Mouse (Mus musculus): Measurements from ENCODE around the gene Arl14.
"Not testable (repeated sequence)": the region's sequence is repeated elsewhere in the genome, so short reads cannot be mapped to it uniquely, and the experiment has no call there.

The Arl14 gene

GRCm38 (mm10) chr3:69213465-69213864 lies 8.8 kb upstream of the Arl14 start:
- no peak for DNase-seq (ENCODE audit: low spot score)

- DNase-seq (ENCODE audit: low spot score): no peak
These were observed 7.7 kb upstream of the Arl14 start for GRCm38 (mm10) chr3:69214566-69214965.

DNA sequence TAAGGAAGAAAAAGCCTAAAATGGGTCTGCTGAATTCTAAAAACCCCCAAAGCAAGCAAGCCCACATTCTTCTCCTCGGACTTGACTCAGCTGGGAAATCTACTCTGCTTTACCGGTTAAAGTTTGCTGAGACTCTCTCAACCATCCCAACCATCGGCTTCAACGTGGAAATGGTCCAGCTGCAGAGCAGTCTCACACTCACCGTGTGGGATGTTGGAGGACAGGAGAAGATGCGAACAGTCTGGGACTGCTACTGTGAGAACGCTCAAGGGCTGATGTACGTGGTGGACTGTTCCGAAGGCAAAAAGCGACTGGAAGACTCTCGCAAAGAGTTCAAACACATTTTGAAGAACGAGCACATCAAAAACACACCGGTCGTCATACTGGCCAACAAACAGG lies 282 bp downstream of the Arl14 start:
- no peak for DNase-seq (ENCODE audit: low spot score)

- no peak for DNase-seq (ENCODE audit: low spot score)
These were observed 768 bp downstream of the Arl14 start for GRCm38 (mm10) chr3:69222987-69223386.

DNA sequence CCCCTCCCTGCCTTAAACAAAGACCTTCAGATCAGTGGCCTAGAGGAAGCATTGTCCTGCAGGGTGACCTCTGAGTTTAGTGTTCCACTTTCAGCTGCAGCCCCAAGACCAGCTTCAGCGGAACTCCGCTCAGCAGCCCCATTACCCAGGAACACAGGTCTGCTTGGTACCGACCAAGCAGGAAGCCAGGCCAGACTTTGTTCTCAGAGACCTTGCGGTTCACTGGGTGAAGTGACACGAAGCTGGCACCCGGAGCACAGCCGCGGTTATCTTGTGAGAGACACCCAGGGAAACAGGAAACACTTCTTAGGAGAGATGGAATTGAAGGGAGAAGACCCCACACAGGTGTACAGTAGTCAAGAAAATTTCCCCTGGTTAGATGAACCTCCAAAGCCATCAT lies 1.4 kb downstream of the Arl14 start:
- no peak for DNase-seq (ENCODE audit: low spot score)

- no peak for DNase-seq (ENCODE audit: low spot score)
These were observed 2.8 kb downstream of the Arl14 start for GRCm38 (mm10) chr3:69225019-69225418.

GRCm38 (mm10) chr3:69226496-69226895 lies 4.3 kb downstream of the Arl14 start:
- DNase-seq (ENCODE audit: low spot score): no peak

GRCm38 (mm10) chr3:69228002-69228401 lies 5.8 kb downstream of the Arl14 start:
- no peak for DNase-seq (ENCODE audit: low spot score)

DNA sequence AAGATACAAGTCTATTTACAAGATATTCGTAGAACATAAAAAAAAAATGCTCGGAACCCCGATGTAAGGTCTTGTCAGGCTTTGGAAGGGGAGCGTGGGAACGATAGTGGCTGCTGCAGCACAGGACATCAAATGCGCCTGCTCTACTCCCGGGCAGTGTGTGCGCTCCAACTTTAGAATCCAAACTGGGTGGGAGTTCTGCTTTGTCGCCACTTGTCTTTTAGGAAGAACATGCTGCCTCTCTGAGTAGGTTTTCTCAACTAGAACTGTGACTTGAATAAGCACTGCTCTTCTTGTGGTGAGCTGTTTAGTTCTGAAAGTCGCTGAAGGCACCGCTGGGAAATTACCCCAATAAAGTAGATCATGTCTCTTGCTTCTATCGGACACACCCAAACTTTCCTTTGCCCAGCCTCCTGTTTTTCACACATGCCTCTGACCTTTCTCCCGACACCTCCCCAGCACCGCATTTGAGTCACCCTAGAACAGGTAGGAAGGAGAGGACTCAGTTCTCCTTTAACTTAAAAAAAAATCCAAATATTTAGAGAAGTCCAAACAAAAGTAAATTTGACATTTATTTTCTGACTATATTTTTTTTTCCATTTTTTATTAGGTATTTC lies 9.4 kb downstream of the Arl14 start:
- DNase-seq (ENCODE audit: low spot score): no peak

DNA sequence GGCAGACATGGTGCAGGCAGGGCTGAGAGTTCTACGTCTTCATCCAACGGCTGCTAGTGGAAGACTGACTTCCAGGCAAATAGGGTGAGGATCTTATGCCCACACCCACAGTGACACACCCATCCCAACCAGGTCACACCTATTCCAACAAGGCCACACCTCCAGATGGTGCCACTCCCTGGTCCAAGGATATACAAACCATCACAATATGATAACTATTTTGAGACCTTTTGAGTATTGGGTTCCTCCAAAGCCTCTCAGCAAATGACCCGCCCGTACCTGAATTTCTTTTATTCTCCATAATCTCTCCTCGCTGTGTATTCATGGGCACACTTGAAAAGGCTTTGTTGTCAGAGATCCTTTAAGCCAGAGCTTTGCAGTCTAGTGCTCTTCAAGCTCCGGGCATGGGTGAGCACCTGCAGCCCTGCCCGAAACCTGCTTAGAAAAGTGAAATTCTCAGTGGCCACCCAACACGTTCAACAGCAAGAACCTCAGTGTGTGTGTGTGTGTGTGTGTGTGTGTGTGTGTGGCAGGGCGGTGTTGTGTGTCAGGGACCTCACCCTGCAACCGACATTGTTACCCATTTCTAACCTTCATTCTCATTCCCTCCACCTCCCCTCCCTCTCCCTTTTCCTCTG lies 11.5 kb downstream of the Arl14 start:
- DNase-seq (ENCODE audit: low spot score): not testable (repeated sequence)

- DNase-seq (ENCODE audit: low spot score): no peak
These were observed 12.3 kb downstream of the Arl14 start for GRCm38 (mm10) chr3:69234525-69234924.

GRCm38 (mm10) chr3:69235806-69236205 lies 13.6 kb downstream of the Arl14 start:
- no peak for DNase-seq (ENCODE audit: low spot score)

GRCm38 (mm10) chr3:69236491-69236890 lies 14.3 kb downstream of the Arl14 start:
- DNase-seq (ENCODE audit: low spot score): no peak

DNA sequence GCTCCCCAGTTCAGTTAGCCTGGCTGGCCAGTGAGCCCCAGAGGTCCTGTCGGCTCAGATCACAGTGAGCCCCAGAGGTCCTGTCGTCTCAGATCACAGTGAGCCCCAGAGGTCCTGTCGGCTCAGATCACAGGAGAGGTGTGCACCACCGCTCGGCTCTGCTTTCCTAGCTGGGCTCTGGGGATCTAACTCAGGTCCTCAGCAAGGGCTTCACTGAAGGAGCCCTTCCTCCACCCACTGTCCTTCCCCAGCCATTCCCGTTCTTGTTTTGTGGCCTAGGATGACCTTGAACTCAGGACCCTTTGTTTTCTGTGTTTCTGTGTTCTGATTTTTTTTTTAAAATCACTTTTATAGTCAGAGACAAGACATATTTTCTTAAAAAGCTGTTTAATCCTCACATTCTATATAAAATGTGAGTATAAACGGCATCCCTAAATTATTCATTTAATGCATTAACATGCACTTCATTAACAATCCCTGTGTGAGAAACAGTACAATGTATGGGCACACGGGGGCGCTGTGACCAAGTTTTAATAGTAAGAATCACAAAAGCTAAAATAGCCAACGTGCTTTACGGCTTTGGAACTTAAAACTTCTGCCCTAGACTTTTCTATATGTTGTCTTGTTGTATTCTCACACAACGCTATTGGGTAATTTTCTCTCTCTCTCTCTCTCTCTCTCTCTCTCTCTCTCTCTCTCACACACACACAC lies 16.1 kb downstream of the Arl14 start:
- DNase-seq (ENCODE audit: low spot score): peak; percentile 77

- no peak for DNase-seq (ENCODE audit: low spot score)
These were observed 17.0 kb downstream of the Arl14 start for GRCm38 (mm10) chr3:69239246-69239645.

- DNase-seq (ENCODE audit: low spot score): no peak
These were observed 18.8 kb downstream of the Arl14 start for GRCm38 (mm10) chr3:69241020-69241419.

GRCm38 (mm10) chr3:69253096-69253866 lies 31.1 kb downstream of the Arl14 start:
- no peak for DNase-seq (ENCODE audit: low spot score)

DNA sequence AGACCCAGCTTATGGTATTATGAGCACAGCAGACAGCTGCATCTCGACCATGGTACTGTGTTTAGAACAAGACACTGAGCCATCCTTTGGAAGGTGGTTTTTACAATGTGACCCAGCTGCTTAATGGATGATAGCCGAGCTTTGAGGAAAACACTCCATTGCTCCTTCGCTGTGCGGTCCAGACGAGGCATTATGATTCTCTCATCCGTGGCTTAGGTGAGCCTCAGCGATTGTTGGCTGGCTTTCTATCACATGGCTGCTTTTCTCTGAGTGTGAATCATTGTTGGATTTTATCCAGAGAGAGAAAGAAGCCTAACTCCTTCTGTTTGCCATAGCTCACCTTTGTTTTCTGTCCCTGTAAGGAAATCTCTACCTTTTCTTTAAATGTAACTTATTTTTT lies 32.5 kb downstream of the Arl14 start:
- DNase-seq (ENCODE audit: low spot score): no peak

- no peak for DNase-seq (ENCODE audit: low spot score)
These were observed 35.0 kb downstream of the Arl14 start for GRCm38 (mm10) chr3:69257049-69257699.

DNA sequence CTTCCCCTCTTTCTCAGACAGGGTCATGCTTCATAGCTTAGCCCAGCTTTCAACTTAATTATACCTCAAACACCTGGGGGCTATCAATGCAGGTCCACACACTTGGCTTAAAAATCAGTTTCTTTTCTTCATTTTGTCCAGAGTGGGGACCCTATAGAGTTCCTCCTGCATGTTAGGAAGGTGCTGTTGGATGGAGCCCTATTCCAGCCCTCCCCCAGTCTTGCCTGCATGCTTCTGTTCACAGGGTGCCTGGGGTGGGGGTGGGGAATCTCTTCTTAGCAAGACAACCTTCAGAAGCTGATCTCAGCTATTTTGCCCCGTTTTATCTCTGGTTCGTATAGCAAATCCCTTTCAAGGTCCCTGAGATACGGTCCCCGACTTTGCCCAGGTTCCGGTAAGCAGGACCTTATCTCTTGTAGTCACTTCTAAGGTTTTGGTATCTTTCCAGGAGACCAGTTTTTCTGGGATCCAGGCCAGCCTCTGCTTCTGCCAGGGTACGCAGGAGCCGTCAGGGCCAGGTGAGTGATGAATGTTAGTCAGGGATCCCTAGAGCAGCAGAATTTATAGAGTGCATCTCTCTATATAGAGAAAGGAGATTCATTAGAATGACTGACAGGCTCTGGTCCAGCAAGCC lies 40.9 kb downstream of the Arl14 start:
- DNase-seq (ENCODE audit: low spot score): no peak

GRCm38 (mm10) chr3:69264299-69264698 lies 42.1 kb downstream of the Arl14 start:
- not testable (repeated sequence) for DNase-seq (ENCODE audit: low spot score)

- DNase-seq (ENCODE audit: low spot score): no peak
These were observed 49.6 kb downstream of the Arl14 start for GRCm38 (mm10) chr3:69271812-69272211.

All from testis, postnatal 10 days (tissue).